Mouse (Mus musculus): ENCODE data around the gene Pnpla6. TPM values are rescaled to one million over a fixed set of nuclear protein-coding genes. Genes with fewer than 3 reads are reported as not detected.
A peak's percentile ranks its signal among the peaks of the same experiment; 100 is the strongest.

Pnpla6 gene
- polyA plus RNA-seq, 1 experiment, result 53.3 TPM

DNA sequence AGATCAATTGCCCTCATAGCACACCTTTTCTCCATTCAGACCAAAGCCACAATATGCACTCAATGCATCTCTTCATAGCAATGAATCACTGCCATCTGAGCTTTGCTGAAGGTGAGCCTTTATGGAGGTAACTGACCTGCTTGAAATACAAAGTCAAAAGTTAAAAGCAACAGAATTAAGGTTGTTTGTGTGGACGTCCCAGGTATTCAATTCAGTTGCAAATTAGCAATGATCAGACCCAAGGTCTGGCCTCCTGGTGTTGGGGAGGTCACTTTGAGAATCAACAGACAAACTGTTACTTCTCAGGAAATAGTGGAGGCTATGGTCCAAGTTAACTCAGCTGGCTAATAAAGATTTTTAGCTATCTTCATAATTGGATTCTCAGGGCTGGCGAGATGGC lies 31.3 kb downstream of the Pnpla6 start:
- Histone ChIP-seq H3K4me1 (ENCODE audit: control insufficient read depth, insufficient read depth, low read length) (no peaks in the 10 kb centered on the region), H3K4me3 (ENCODE audit: insufficient read depth, low read depth, low read length) (no peak overlapping the region), H3K27ac (ENCODE audit: insufficient read depth, low read depth, low read length) (no peak overlapping the region), H3K36me3 (ENCODE audit: control insufficient read depth, insufficient read depth, low read length) (no peaks in the 10 kb centered on the region), H3K27me3 (replicated peaks; ENCODE audit: control insufficient read depth, insufficient read depth, low read length) (no peaks in the 10 kb centered on the region)
- no peak for DNase-seq
- WGBS, result 96% methylated on average over 2 of the region's 2 CpGs
- TF ChIP-seq CTCF (conservative IDR thresholded peaks at IDR 0.05; ENCODE audit: insufficient read depth, insufficient read length, low read depth, low read length) (no peak), POLR2A (IDR thresholded peaks at IDR 0.05; ENCODE audit: low read depth, low read length) (no peak)

DNA sequence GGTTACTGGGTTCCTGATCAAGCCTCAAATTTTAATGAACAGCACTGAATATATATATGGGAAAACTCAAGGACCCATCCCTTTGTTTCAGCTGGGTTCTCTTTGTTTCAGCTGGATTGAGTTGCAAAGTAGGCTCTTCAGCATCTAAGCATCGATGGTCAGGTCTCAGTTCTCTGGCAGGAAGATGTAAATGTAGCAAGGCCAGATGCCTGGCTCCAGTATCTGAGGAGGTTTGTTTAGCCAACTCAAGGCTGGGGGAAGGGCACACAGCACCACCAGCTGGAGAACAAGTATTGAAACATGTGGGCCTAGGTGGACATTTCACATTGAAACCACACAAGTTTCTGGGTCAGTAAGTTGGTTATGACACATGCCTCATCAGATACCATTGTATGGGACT lies 37.1 kb downstream of the Pnpla6 start:
- no peak for TF ChIP-seq POLR2A (IDR thresholded peaks at IDR 0.05; ENCODE audit: low read depth, low read length)
- no peak for TF ChIP-seq CTCF (conservative IDR thresholded peaks at IDR 0.05; ENCODE audit: insufficient read depth, insufficient read length, low read depth, low read length)
- H3K4me3 ChIP-seq (ENCODE audit: insufficient read depth, low read depth, low read length), result no peak overlapping the region

DNA sequence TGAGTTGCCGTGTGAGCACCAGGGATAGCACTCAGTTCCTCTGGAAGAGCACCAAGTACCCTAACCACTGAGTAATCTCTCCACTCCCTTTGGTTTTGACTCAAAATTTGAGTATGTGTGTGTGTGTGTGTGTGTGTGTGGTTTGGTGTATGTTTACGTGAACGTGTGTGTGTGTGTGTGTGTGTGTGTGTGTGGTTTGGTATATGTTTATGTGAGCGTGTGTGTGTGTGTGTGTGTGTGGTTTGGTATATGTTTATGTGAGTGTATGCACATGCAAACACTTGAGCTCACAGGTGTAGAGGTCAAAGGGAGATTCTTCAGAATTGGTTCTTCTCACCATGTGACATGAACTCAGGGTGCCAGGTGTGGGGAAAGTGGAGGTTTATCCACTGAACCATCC lies 40.9 kb downstream of the Pnpla6 start:
- Histone ChIP-seq H3K4me3 (ENCODE audit: insufficient read depth, low read depth, low read length) (no peak overlapping the region), H3K36me3 (ENCODE audit: control insufficient read depth, insufficient read depth, low read length) (no peaks in the 10 kb centered on the region), H3K4me1 (ENCODE audit: control insufficient read depth, insufficient read depth, low read length) (no peaks in the 10 kb centered on the region), H3K27me3 (replicated peaks; ENCODE audit: control insufficient read depth, insufficient read depth, low read length) (no peaks in the 10 kb centered on the region; the same call in 1 of the 2 replicates), H3K27ac (ENCODE audit: insufficient read depth, low read depth, low read length) (no peak overlapping the region)
- TF ChIP-seq POLR2A (IDR thresholded peaks at IDR 0.05; ENCODE audit: low read depth, low read length) (no peak), CTCF (conservative IDR thresholded peaks at IDR 0.05; ENCODE audit: insufficient read depth, insufficient read length, low read depth, low read length) (no peak)
- WGBS, result 61% methylated on average over 4 of the region's 4 CpGs
- DNase-seq, result no peak

More for the DNA sequence above, 37.1 kb downstream of the Pnpla6 start:
- WGBS, result 88% methylated on average over 1 of the region's 1 CpGs
- no peaks in the 10 kb centered on the region for H3K36me3 ChIP-seq (ENCODE audit: control insufficient read depth, insufficient read depth, low read length)
- H3K4me1 ChIP-seq (ENCODE audit: control insufficient read depth, insufficient read depth, low read length), result no peaks in the 10 kb centered on the region
- no peak for DNase-seq
- no peak overlapping the region for H3K27ac ChIP-seq (ENCODE audit: insufficient read depth, low read depth, low read length)
- no peaks in the 10 kb centered on the region for H3K27me3 ChIP-seq (replicated peaks; ENCODE audit: control insufficient read depth, insufficient read depth, low read length)

DNA sequence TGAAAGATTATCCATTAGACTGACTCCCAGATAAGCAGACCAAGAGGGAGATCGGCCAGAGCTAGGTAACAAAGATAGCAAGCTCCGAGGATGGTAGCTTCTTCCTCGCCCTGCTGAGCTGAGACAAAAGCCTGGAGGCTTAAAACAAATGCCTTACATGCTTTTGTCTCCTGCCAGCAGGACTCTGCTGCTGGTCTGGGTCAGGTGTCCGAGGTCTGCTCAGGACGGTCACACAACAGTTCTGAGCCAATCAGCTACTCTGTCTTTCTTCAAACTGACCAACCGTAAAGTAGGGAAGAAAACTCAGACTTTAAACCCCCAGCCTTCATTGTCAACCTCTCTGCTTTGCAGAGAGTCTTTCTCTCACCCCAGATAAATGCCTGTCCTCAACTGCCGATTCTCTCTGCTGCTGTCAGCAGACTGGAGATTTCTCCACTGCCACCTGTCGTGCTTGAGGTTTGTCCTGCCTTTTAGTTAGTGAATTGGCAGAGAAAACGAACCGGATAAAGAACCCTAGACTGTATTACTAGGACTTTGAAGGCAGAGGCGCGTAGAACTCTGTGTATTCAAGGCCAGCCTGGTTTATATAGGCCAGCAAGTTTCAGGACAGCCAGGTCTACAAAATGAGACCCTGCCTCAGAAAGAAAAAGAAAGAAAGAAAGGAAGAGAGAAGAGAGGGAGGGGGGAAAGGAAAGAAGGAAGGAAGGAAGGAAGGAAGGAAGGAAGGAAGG lies 52.6 kb downstream of the Pnpla6 start, which contains the start of gene C330021F23Rik:
Gene C330021F23Rik, plus strand, starts transcription at position 350 of the 731 bp plus-strand sequence.
- TF ChIP-seq POLR2A (IDR thresholded peaks at IDR 0.05; ENCODE audit: low read depth, low read length) (no peak), CTCF (conservative IDR thresholded peaks at IDR 0.05; ENCODE audit: insufficient read depth, insufficient read length, low read depth, low read length) (no peak)
- WGBS, result 7% methylated on average over 12 of the region's 12 CpGs
- Histone ChIP-seq H3K4me1 (ENCODE audit: control insufficient read depth, insufficient read depth, low read length) (peaks cover 14% of the 10 kb centered on the region), H3K27me3 (replicated peaks; ENCODE audit: control insufficient read depth, insufficient read depth, low read length) (no peaks in the 10 kb centered on the region), H3K36me3 (ENCODE audit: control insufficient read depth, insufficient read depth, low read length) (no peaks in the 10 kb centered on the region), H3K27ac (ENCODE audit: insufficient read depth, low read depth, low read length) (peak within 1 kb of the TSS; percentile 80), H3K4me3 (ENCODE audit: insufficient read depth, low read depth, low read length) (peak within 1 kb of the TSS; percentile 21; the same call in 1 of the 2 replicates)
- DNase-seq, result peak; percentile 84

DNA sequence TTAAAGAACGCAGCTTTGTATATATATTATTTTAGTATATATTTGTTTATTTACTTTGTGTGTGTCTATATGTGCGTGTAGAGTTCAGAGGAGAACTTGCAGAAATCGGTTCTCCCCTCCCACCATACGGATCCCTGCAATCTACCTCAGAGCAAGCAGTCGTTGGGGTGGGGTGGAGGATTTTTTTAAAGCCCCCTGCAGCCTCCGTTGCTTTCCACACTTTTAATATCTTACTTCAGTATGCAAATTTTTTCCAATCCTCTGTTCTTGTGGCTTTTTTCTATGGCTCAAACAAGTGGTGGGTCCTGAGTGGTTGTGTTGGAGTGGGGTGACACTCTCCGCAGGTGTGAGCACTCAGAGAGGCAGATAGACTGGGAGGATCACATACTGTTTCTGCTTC lies 53.2 kb downstream of the Pnpla6 start:
- H3K27ac ChIP-seq (ENCODE audit: insufficient read depth, low read depth, low read length), result no peak overlapping the region; the same call in 1 of the 2 replicates
- H3K27me3 ChIP-seq (replicated peaks; ENCODE audit: control insufficient read depth, insufficient read depth, low read length), result no peaks in the 10 kb centered on the region
- no peak overlapping the region for H3K4me3 ChIP-seq (ENCODE audit: insufficient read depth, low read depth, low read length)
- no peaks in the 10 kb centered on the region for H3K36me3 ChIP-seq (ENCODE audit: control insufficient read depth, insufficient read depth, low read length)
- TF ChIP-seq CTCF (conservative IDR thresholded peaks at IDR 0.05; ENCODE audit: insufficient read depth, insufficient read length, low read depth, low read length) (no peak), POLR2A (IDR thresholded peaks at IDR 0.05; ENCODE audit: low read depth, low read length) (no peak)
- 13% methylated on average over 7 of the region's 7 CpGs for WGBS
- peaks cover 14% of the 10 kb centered on the region for H3K4me1 ChIP-seq (ENCODE audit: control insufficient read depth, insufficient read depth, low read length)
- DNase-seq, result no peak

DNA sequence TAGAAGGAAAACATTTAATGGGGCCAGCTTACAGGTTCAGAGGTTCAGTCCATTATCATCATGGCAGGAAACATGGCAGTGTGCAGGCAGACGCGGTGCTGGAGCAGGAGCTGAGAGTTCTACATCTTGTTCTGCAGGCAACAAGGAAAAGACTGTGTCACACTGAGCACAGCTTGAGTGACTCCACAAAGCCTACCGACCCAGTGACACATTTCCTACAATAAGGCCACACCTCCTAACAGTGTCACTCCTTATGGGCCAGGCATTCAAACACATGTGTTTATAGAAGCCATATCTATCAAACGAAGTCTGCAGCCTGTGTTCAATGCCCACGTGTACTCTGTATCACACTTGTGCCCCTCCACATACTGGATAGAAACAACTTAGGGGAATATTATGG lies 54.6 kb downstream of the Pnpla6 start:
- TF ChIP-seq CTCF (conservative IDR thresholded peaks at IDR 0.05; ENCODE audit: insufficient read depth, insufficient read length, low read depth, low read length) (no peak), POLR2A (IDR thresholded peaks at IDR 0.05; ENCODE audit: low read depth, low read length) (no peak)
- H3K27me3 ChIP-seq (replicated peaks; ENCODE audit: control insufficient read depth, insufficient read depth, low read length), result no peaks in the 10 kb centered on the region
- peaks cover 14% of the 10 kb centered on the region for H3K4me1 ChIP-seq (ENCODE audit: control insufficient read depth, insufficient read depth, low read length)
- no peaks in the 10 kb centered on the region for H3K36me3 ChIP-seq (ENCODE audit: control insufficient read depth, insufficient read depth, low read length)
- H3K4me3 ChIP-seq (ENCODE audit: insufficient read depth, low read depth, low read length), result no peak overlapping the region
- 89% methylated on average over 5 of the region's 5 CpGs for WGBS
- H3K27ac ChIP-seq (ENCODE audit: insufficient read depth, low read depth, low read length), result no peak overlapping the region
- no peak for DNase-seq

DNA sequence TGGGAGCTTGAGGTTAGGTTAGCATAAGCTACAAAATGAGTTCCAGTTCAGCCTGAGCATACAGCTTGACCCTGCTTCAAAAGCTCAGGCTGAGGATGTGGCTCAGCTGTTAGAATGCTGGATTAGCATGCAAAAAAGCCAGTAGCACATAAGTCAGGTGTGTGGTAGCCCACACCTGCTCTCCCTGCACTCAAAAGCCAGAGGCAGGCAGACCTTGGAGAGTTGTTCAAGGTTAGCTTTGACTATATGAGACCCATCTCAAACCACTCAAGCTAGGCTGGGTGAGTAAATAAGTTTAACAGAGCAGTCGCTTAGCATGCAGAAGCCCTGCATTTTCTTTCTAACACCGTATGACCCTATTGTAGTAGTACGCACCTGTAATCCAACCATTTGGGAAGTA lies 59.4 kb downstream of the Pnpla6 start:
- no peak for DNase-seq
- Histone ChIP-seq H3K27me3 (replicated peaks; ENCODE audit: control insufficient read depth, insufficient read depth, low read length) (no peaks in the 10 kb centered on the region), H3K4me3 (ENCODE audit: insufficient read depth, low read depth, low read length) (no peak overlapping the region), H3K36me3 (ENCODE audit: control insufficient read depth, insufficient read depth, low read length) (no peaks in the 10 kb centered on the region), H3K4me1 (ENCODE audit: control insufficient read depth, insufficient read depth, low read length) (no peaks in the 10 kb centered on the region), H3K27ac (ENCODE audit: insufficient read depth, low read depth, low read length) (no peak overlapping the region)
- WGBS, result 88% methylated on average over 3 of the region's 3 CpGs
- TF ChIP-seq POLR2A (IDR thresholded peaks at IDR 0.05; ENCODE audit: low read depth, low read length), result no peak
- TF ChIP-seq CTCF (conservative IDR thresholded peaks at IDR 0.05; ENCODE audit: insufficient read depth, insufficient read length, low read depth, low read length), result no peak

Data from kidney, adult 2 months (tissue).